Mouse (Mus musculus) intestine, postnatal 0 days (tissue): Measurements from ENCODE around the gene Adamts4. TPM values are rescaled to one million over a fixed set of nuclear protein-coding genes. Genes with fewer than 3 reads are reported as not detected.
"Not testable (repeated sequence)": the region's sequence is repeated elsewhere in the genome, so short reads cannot be mapped to it uniquely, and the experiment has no call there.

Experiments used
- ATAC-seq: fragments of 200-750 bp; cut with Nextera tagmentation; 2 replicates; pipeline ENCODE4 v1.8.0; 2017; ENCODE audit warnings: mild to moderate bottlenecking, moderate TSS enrichment, moderate library complexity
- H3K27ac ChIP-seq: fragments of 300-500 bp; sonication (generic); 2 replicates; pipeline ENCODE4 v1.5.1; 2014; ENCODE audit warnings: mild to moderate bottlenecking, low read depth, low read length, moderate library complexity
- H3K27me3 ChIP-seq: fragments of 300-500 bp; sonication (generic); replicated peaks from 2 replicates; pipeline ENCODE4 v1.6.1; 2014; ENCODE audit warnings: low read length, mixed read lengths; ENCODE audit not compliant: control insufficient read depth, insufficient read depth
- H3K36me3 ChIP-seq: fragments of 300-500 bp; sonication (generic); 2 replicates; pipeline ENCODE4 v1.6.1; 2014; ENCODE audit warnings: mild to moderate bottlenecking, moderate library complexity; ENCODE audit not compliant: control insufficient read depth, insufficient read depth
- H3K4me1 ChIP-seq: fragments of 300-500 bp; sonication (generic); replicated peaks from 2 replicates; pipeline ENCODE4 v1.6.1; 2014; ENCODE audit warnings: antibody characterized with exemption, low read length, mixed read lengths; ENCODE audit not compliant: control insufficient read depth, insufficient read depth
- H3K4me2 ChIP-seq: fragments of 300-500 bp; sonication (generic); replicated peaks from 2 replicates; pipeline ENCODE4 v1.6.1; 2014; ENCODE audit warnings: low read depth, mild to moderate bottlenecking, moderate library complexity
- H3K4me3 ChIP-seq: fragments of 300-500 bp; sonication (generic); 2 replicates; pipeline ENCODE4 v1.5.1; 2014; ENCODE audit warnings: low read depth, low read length
- H3K9ac ChIP-seq: fragments of 300-500 bp; sonication (generic); 2 replicates; pipeline ENCODE4 v1.6.1; 2014; ENCODE audit warnings: mild to moderate bottlenecking, low read depth, low read length
- H3K9me3 ChIP-seq: fragments of 300-500 bp; sonication (generic); 2 replicates; pipeline ENCODE4 v1.6.1; 2016; ENCODE audit warnings: mixed run types; ENCODE audit not compliant: control insufficient read depth
- CTCF ChIP-seq: sonication (generic); IDR thresholded peaks from 2 replicates; pipeline ENCODE4 v1.5.1; 2016; ENCODE audit warnings: low read depth, mild to moderate bottlenecking, control low read depth, antibody characterized with exemption, moderate library complexity
- WGBS: fragments of 180-500 bp; shearing (Covaris S2); extraction: QIAGEN DNeasy Blood & Tissue Kit; methylation state at CpG from one replicate; pipeline ENCODE4 v1.1.7; 2014; 5-methylcytosine and 5-hydroxymethylcytosine counted together
- polyA plus RNA-seq: library from polyadenylated mRNA; unstranded; fragments of >200 nt; fragmentation: Nextera tagmentation; extraction: Ambion mirVana; gene quantifications from 2 replicates; pipeline ENCODE4 v1.2.1, GENCODE M21; 2015

Gene Adamts4
- polyA plus RNA-seq, 1 experiment from 2014 or later = 2.0 TPM

GRCm38 (mm10) chr1:171240911-171241310 is 9.3 kb upstream of the Adamts4 start:
- no peak overlapping the region for H3K9ac ChIP-seq
- 0 out of 2 replicates have a peak, but pooled peaks cover 5% of the 10 kb centered on the region for H3K4me1 ChIP-seq
- H3K27ac ChIP-seq = peak overlapping the region; percentile 41; the same call in 1 of the 2 replicates
- peaks cover 72% of the 10 kb centered on the region for H3K36me3 ChIP-seq
- no peak for ATAC-seq
- no peak for TF ChIP-seq CTCF
- H3K4me3 ChIP-seq = no peak overlapping the region
- H3K4me2 ChIP-seq = no peak overlapping the region
- H3K9me3 ChIP-seq = no peaks in the 10 kb centered on the region
- 88% methylated on average over 10 of the region's 10 CpGs for WGBS
- no peaks in the 10 kb centered on the region for H3K27me3 ChIP-seq

DNA sequence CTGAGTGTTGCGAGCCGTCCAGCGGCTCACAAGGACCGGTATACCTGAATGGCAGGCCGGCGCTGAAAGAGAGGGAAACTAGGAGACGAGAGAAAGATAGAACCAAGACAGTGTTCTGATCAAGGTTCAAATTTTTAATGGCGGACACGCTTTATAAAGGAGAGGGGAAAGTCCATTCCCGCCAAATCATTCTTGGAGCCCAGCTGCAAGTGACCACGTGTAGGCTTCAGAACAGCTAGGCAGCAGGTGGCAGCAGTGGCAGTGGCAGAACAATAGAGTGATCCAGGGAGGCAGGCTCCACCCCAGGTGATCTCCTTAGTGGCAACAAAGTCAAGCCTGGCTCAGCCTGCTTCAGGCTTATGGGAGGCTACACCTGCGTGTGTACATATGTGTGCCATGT is 8.3 kb upstream of the Adamts4 start:
- H3K27ac ChIP-seq = not testable (repeated sequence)
- peaks cover 61% of the 10 kb centered on the region for H3K36me3 ChIP-seq
- peak; percentile 33 for ATAC-seq

GRCm38 (mm10) chr1:171245353-171245752 is 4.9 kb upstream of the Adamts4 start:
- H3K36me3 ChIP-seq = peaks cover 33% of the 10 kb centered on the region
- H3K27me3 ChIP-seq = no peaks in the 10 kb centered on the region
- no peak overlapping the region for H3K27ac ChIP-seq
- H3K4me3 ChIP-seq = no peak overlapping the region
- ATAC-seq = no peak
- H3K4me2 ChIP-seq = no peak overlapping the region; the same call in 1 of the 2 replicates
- 78% methylated on average over 8 of the region's 8 CpGs for WGBS
- peaks cover 9% of the 10 kb centered on the region; the same call in 1 of the 2 replicates for H3K4me1 ChIP-seq
- H3K9ac ChIP-seq = no peak overlapping the region
- TF ChIP-seq CTCF = no peak
- no peaks in the 10 kb centered on the region for H3K9me3 ChIP-seq

More for the DNA sequence above, 8.3 kb upstream of the Adamts4 start:
- H3K27me3 ChIP-seq, H3K4me1 ChIP-seq, H3K4me2 ChIP-seq, H3K9me3 ChIP-seq, H3K4me3 ChIP-seq, H3K9ac ChIP-seq: not testable (repeated sequence)
- 54% methylated on average over 12 of the region's 12 CpGs for WGBS
- peak; percentile 56 for TF ChIP-seq CTCF

DNA sequence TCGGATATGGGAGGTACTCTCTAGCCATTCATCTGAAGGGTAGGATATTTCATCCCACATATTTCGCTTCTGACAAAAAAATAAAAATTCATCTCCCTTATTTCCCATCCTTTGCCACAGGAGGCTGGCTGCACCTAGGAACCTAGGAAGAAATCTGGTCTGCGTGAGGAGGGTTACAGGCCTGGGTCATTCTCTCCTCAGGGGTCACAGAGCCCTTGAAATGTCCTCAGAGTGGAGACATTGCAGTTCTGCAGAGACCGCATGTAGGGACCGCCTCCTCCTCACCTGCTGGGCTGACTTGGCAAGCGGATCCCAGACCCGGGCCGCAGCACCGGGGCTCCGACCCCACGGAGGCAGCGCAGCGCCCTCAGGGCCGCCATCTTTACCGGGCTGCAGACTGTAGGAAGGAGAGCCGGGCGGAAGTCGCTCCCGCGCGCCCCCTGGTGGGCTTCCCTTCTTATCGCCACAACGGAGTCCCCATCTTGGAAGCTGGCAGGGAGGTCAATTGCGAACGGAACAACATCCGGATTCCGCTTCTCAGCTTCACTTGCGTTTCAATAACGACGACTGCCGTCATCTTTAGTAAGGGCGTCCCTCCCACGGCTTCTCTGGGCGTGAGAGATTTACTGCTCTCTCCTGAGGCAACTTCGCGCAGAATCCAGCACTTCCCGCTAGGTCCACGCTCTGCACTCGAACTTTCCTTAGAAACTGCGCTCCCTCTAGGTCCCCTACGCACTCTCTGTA is 3.3 kb upstream of the Adamts4 start:
- peak; percentile 93 for ATAC-seq
- TF ChIP-seq CTCF = peak; percentile 98
- under 1% methylated on average over 41 of the region's 41 CpGs for WGBS
- Histone ChIP-seq H3K36me3 (peaks cover 21% of the 10 kb centered on the region), H3K9me3 (no peaks in the 10 kb centered on the region), H3K4me2 (peak overlapping the region; percentile 79), H3K27ac (peak overlapping the region; percentile 83), H3K27me3 (no peaks in the 10 kb centered on the region; the same call in 1 of the 2 replicates), H3K9ac (peak overlapping the region; percentile 80), H3K4me1 (peaks cover 9% of the 10 kb centered on the region; the same call in 1 of the 2 replicates), H3K4me3 (peak overlapping the region; percentile 85)

GRCm38 (mm10) chr1:171247453-171247841 is 2.8 kb upstream of the Adamts4 start:
- no peaks in the 10 kb centered on the region; the same call in 1 of the 2 replicates for H3K27me3 ChIP-seq
- H3K4me1 ChIP-seq = peaks cover 9% of the 10 kb centered on the region; the same call in 1 of the 2 replicates
- H3K27ac ChIP-seq = peak overlapping the region; percentile 83
- H3K4me3 ChIP-seq = peak overlapping the region; percentile 85
- WGBS = 5% methylated on average over 13 of the region's 13 CpGs
- H3K36me3 ChIP-seq = peaks cover 21% of the 10 kb centered on the region
- H3K4me2 ChIP-seq = peak overlapping the region; percentile 79
- H3K9me3 ChIP-seq = no peaks in the 10 kb centered on the region
- ATAC-seq = peak; percentile 1; the same call in 1 of the 2 replicates
- TF ChIP-seq CTCF = no peak
- H3K9ac ChIP-seq = 0 out of 2 replicates have a peak overlapping the region, but pooled peaks have one; percentile 40

DNA sequence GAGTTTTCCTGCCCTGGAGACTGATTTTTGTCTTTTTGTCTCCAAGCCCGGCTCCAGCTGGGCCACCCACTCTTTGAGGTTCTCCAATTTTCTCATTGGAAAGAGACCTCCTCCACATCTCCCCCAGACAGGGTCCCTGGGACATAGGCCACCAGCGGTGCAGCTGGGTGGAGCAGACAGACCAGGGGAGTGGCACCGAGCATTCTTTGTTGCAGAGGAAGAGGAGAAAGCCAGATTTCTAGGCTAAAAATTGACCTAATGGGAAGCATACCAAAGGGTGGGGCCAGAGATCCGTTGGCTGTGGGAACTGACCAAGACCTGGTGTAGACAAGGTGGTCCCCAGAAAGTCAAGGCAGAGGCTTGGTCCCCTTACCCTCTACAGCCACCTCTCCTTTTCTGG is 2.3 kb upstream of the Adamts4 start:
- TF ChIP-seq CTCF = no peak
- Histone ChIP-seq H3K9ac (0 out of 2 replicates have a peak overlapping the region, but pooled peaks have one; percentile 40), H3K4me3 (peak overlapping the region; percentile 85), H3K9me3 (no peaks in the 10 kb centered on the region), H3K27ac (peak overlapping the region; percentile 83), H3K4me2 (peak overlapping the region; percentile 79), H3K27me3 (no peaks in the 10 kb centered on the region; the same call in 1 of the 2 replicates), H3K4me1 (peaks cover 9% of the 10 kb centered on the region; the same call in 1 of the 2 replicates), H3K36me3 (peaks cover 16% of the 10 kb centered on the region)
- no peak for ATAC-seq
- WGBS = 16% methylated on average over 4 of the region's 4 CpGs
